Mouse (Mus musculus) gastrocnemius, adult 2 months (tissue): ENCODE measurements around the gene Lrfn4. TPM values are rescaled to one million over a fixed set of nuclear protein-coding genes. Genes with fewer than 3 reads are reported as not detected.

Source experiments
- DNase-seq: peaks from one replicate; pipeline ENCODE4 v3.0.0; 2022
- H3K27ac ChIP-seq: fragments of 200-600 bp; 2 replicates; pipeline ENCODE4 v1.8.1; 2022; ENCODE audit warnings: mild to moderate bottlenecking
- H3K4me3 ChIP-seq: fragments of 200-600 bp; 2 replicates; pipeline ENCODE4 v1.8.1; 2022; ENCODE audit warnings: mild to moderate bottlenecking, moderate library complexity
- CTCF ChIP-seq: fragments of 200-600 bp; IDR thresholded peaks from 2 replicates; pipeline ENCODE4 v1.8.1; 2022; ENCODE audit warnings: antibody characterized with exemption, mild to moderate bottlenecking, moderate library complexity
- intact Hi-C: fragments of 180-260 bp; cut with DNase I; formaldehyde crosslinking; loops from one replicate; pipeline ENCODE4 v1.15.1; 2025
- long read RNA-seq, 2 experiments: library from polyadenylated mRNA; stranded (forward); transcript quantifications; one replicate each; pipeline ENCODE4 v2.0.0; 2021
- total RNA-seq, 2 experiments: library from RNA; stranded (reverse); gene quantifications; 2 replicates each; pipeline ENCODE4 v1.2.3; 2021

The Lrfn4 gene
- 1 to 10 TPM; 1.5 to 1.6 TPM for total RNA-seq
- long read RNA-seq, experiment 1, partial matches to known transcripts = 0 of 5 reads
- long read RNA-seq, experiment 1, other reads (novel, unspliced or antisense) = 2 of 5 reads
- long read RNA-seq, experiment 2, partial matches to known transcripts = 0 of 5 reads
- long read RNA-seq, experiment 2, other reads (novel, unspliced or antisense) = 4 of 5 reads

GRCm38 (mm10) chr19:4615151-4616093 is at the start of gene Lrfn4:
Gene Lrfn4, minus strand, starts transcription at chr19:4615667.
- intact Hi-C loops = no loop called here
- Histone ChIP-seq H3K4me3 (peak within 1 kb of the TSS; percentile 88), H3K27ac (peak within 1 kb of the TSS; percentile 83)
- TF ChIP-seq CTCF = peak; percentile 30
- peak; percentile 89 for DNase-seq

- no peak for TF ChIP-seq CTCF
- intact Hi-C loops = no loop called here
- no peak for DNase-seq
- Histone ChIP-seq H3K4me3 (no peak overlapping the region), H3K27ac (no peak overlapping the region)
Measured at GRCm38 (mm10) chr19:4658156-4658555, 42.7 kb upstream of the Lrfn4 start.

- DNase-seq = no peak
- no peak for TF ChIP-seq CTCF
- intact Hi-C loops = no loop called here
- Histone ChIP-seq H3K4me3 (no peak overlapping the region), H3K27ac (no peak overlapping the region)
Measured at GRCm38 (mm10) chr19:4646917-4647492, 31.5 kb upstream of the Lrfn4 start.

GRCm38 (mm10) chr19:4644271-4644670 is 28.8 kb upstream of the Lrfn4 start:
- no peak for DNase-seq
- Histone ChIP-seq H3K4me3 (no peak overlapping the region), H3K27ac (no peak overlapping the region)
- TF ChIP-seq CTCF = peak; percentile 30; the same call in 1 of the 2 replicates
- intact Hi-C loops = loop anchor here (5.0 kb wide), 1 partner anchor 93 kb away; no protein-coding TSS in a partner anchor

- intact Hi-C loops = no loop called here
- Histone ChIP-seq H3K4me3 (no peak overlapping the region), H3K27ac (no peak overlapping the region)
- no peak for TF ChIP-seq CTCF
- no peak for DNase-seq
Measured at GRCm38 (mm10) chr19:4635986-4636385, 20.5 kb upstream of the Lrfn4 start.

GRCm38 (mm10) chr19:4628819-4629218 is 13.4 kb upstream of the Lrfn4 start:
- peak; percentile 80 for TF ChIP-seq CTCF
- DNase-seq = peak; percentile 67
- intact Hi-C loops = loop anchor here (5.0 to 10.0 kb wide), 2 partner anchors 218 to 336 kb away; partner anchors contain the start of gene Mrpl11

GRCm38 (mm10) chr19:4625829-4626535 is 10.5 kb upstream of the Lrfn4 start:
- no peak for TF ChIP-seq CTCF
- Histone ChIP-seq H3K4me3 (peak overlapping the region; percentile 84), H3K27ac (peak overlapping the region; percentile 98)
- intact Hi-C loops = loop anchor here (5.0 to 10.0 kb wide), 2 partner anchors 221 to 339 kb away; partner anchors contain the start of gene Mrpl11
- no peak for DNase-seq

More at GRCm38 (mm10) chr19:4628819-4629218, 13.4 kb upstream of the Lrfn4 start:
- H3K27ac ChIP-seq = no peak overlapping the region
- H3K4me3 ChIP-seq = no peak overlapping the region

GRCm38 (mm10) chr19:4625179-4625828 is 9.8 kb upstream of the Lrfn4 start, which contains the start of gene Rce1:
Gene Rce1, minus strand, starts transcription at chr19:4625641.
- TF ChIP-seq CTCF = no peak
- intact Hi-C loops = loop anchor here (5.0 to 10.0 kb wide), 2 partner anchors 222 to 339 kb away; partner anchors contain the start of gene Mrpl11
- peak within 1 kb of the TSS; percentile 98 for H3K27ac ChIP-seq
- peak within 1 kb of the TSS; percentile 84 for H3K4me3 ChIP-seq
- peak; percentile 94 for DNase-seq

GRCm38 (mm10) chr19:4624406-4625178 is 9.1 kb upstream of the Lrfn4 start:
- H3K27ac ChIP-seq = peak overlapping the region; percentile 98
- DNase-seq = no peak
- TF ChIP-seq CTCF = no peak
- intact Hi-C loops = loop anchor here (5.0 to 10.0 kb wide), 2 partner anchors 223 to 340 kb away; partner anchors contain the start of gene Mrpl11
- peak overlapping the region; percentile 84 for H3K4me3 ChIP-seq

GRCm38 (mm10) chr19:4624006-4624405 is 8.5 kb upstream of the Lrfn4 start:
- no peak overlapping the region for H3K27ac ChIP-seq
- intact Hi-C loops = loop anchor here (10.0 kb wide), 1 partner anchor 341 kb away; the partner anchor contains the start of gene Mrpl11
- no peak overlapping the region for H3K4me3 ChIP-seq
- no peak for TF ChIP-seq CTCF
- DNase-seq = no peak

GRCm38 (mm10) chr19:4623419-4623818 is 8.0 kb upstream of the Lrfn4 start:
- no peak overlapping the region for H3K4me3 ChIP-seq
- intact Hi-C loops = loop anchor here (10.0 kb wide), 1 partner anchor 341 kb away; the partner anchor contains the start of gene Mrpl11
- TF ChIP-seq CTCF = no peak
- H3K27ac ChIP-seq = no peak overlapping the region
- DNase-seq = no peak
